Mouse (Mus musculus) gastrocnemius, postnatal 10 days (tissue): ENCODE data around the gene Cpxm1. TPM values are rescaled to one million over a fixed set of nuclear protein-coding genes. Genes with fewer than 3 reads are reported as not detected.

Experiments
- total RNA-seq, 2 experiments: library from RNA; stranded (reverse); gene quantifications; 2 replicates each; pipeline ENCODE4 v1.2.3; 2021

Gene Cpxm1
- total RNA-seq, 2 experiments from 2014 or later, result 17.5 to 19.8 TPM

Other genes starting within 250 kb of the Cpxm1 start
- 100 to 1,000 TPM; 155 to 170 TPM for gene Snrpb, start 218.2 kb downstream of the Cpxm1 start, total RNA-seq
- not detected for gene Tmc2, start 202.4 kb downstream of the Cpxm1 start, total RNA-seq
- gene Nop56, start 123.1 kb downstream of the Cpxm1 start, total RNA-seq, result 10 to 100 TPM; 46.8 to 54.5 TPM
- 100 to 1,000 TPM; 365 to 419 TPM for gene Idh3b, start 113.0 kb downstream of the Cpxm1 start, total RNA-seq
- gene Ebf4, start 102.4 kb downstream of the Cpxm1 start, total RNA-seq, result 1 to 10 TPM; 1.5 to 1.9 TPM
- gene Gm28372, start 7.7 kb upstream of the Cpxm1 start, total RNA-seq, result not detected
- not detected for gene 1700020A23Rik, start 7.7 kb upstream of the Cpxm1 start, total RNA-seq
- gene Tmem239, start 8.9 kb upstream of the Cpxm1 start, total RNA-seq, result not detected
- 10 to 100 TPM; 23.0 to 25.9 TPM for gene Vps16, start 26.8 kb upstream of the Cpxm1 start, total RNA-seq
- gene Pced1a, start 27.1 kb upstream of the Cpxm1 start, total RNA-seq, result 1 to 10 TPM; 4.7 to 7.7 TPM
- 10 to 100 TPM; 42.2 to 49.9 TPM for gene Ptpra, start 52.7 kb upstream of the Cpxm1 start, total RNA-seq
- 10 to 100 TPM; 48.6 to 51.2 TPM for gene Mrps26, start 166.2 kb upstream of the Cpxm1 start, total RNA-seq
- gene Oxt, start 178.6 kb upstream of the Cpxm1 start, total RNA-seq, result not detected
- under 1 TPM in 1 of 2 experiments, not detected in 1; 0.50 TPM for gene Avp, start 185.0 kb upstream of the Cpxm1 start, total RNA-seq
- gene Fastkd5, start 232.5 kb upstream of the Cpxm1 start, total RNA-seq, result 1 to 10 TPM; 4.8 to 6.0 TPM
- 1 to 10 TPM; 4.7 to 5.1 TPM for gene Ubox5, start 232.5 kb upstream of the Cpxm1 start, total RNA-seq
- gene Lzts3, start 245.2 kb upstream of the Cpxm1 start, total RNA-seq, result 1 to 10 TPM; 2.9 to 3.4 TPM